Mouse (Mus musculus) embryonic fibroblast, embryonic 13.5 days (primary cell): Measurements from ENCODE around the gene Mrpl52. TPM values are rescaled to one million over a fixed set of nuclear protein-coding genes. Genes with fewer than 3 reads are reported as not detected.
A peak's percentile ranks its signal among the peaks of the same experiment; 100 is the strongest.

Experiments
- H3K27ac ChIP-seq: 2 replicates; pipeline ENCODE4 v1.5.1; 2012; ENCODE audit warnings: low read length, control low read depth, inconsistent platforms; ENCODE audit not compliant: insufficient read depth
- H3K4me1 ChIP-seq: 2 replicates; pipeline ENCODE4 v1.6.1; 2011; ENCODE audit warnings: low read length; ENCODE audit not compliant: control insufficient read depth, insufficient read depth
- H3K4me3 ChIP-seq: 2 replicates; pipeline ENCODE4 v1.5.1; 2011; ENCODE audit warnings: mild to moderate bottlenecking, control low read depth, low read length; ENCODE audit not compliant: insufficient read depth
- CTCF ChIP-seq: IDR thresholded peaks from 2 replicates; pipeline ENCODE4 v1.5.1; 2011; ENCODE audit warnings: mild to moderate bottlenecking, control low read depth, low read length, moderate library complexity, borderline replicate concordance; ENCODE audit not compliant: insufficient read depth
- POLR2A ChIP-seq: IDR thresholded peaks from 2 replicates; pipeline ENCODE4 v1.6.1; 2011; ENCODE audit warnings: low read depth, mild to moderate bottlenecking, control low read depth, low read length, moderate library complexity
- polyA plus RNA-seq: library from polyadenylated mRNA; stranded (reverse); fragments of >200 nt; gene quantifications from 2 replicates; pipeline ENCODE4 v1.2.4, GENCODE M21; 2011; ENCODE audit warnings: low read depth; ENCODE audit not compliant: missing spikeins, insufficient read length

Mrpl52 gene
- polyA plus RNA-seq, 1 experiment = 138 TPM

DNA sequence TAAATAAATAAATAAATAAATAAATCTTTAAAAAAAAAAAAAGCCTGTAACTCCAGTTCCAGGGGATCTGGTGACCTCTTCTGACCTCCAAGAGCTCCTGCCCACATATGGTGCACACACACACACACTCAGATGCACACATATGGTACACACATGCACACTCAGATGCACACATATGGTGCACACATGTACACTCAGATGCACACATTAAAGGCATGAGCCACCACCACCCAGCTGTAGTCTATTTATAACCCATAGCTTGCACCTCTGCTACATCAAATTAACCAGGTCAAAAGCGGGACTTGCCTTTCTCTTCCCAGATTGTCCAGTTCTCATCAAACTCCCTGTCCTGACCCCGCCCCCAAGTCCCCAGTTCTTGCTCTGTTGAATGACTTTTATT lies 5.7 kb upstream of the Mrpl52 start:
- no peak overlapping the region for H3K4me3 ChIP-seq
- TF ChIP-seq POLR2A (no peak), CTCF (no peak)
- no peak overlapping the region for H3K27ac ChIP-seq
- H3K4me1 ChIP-seq = no peaks in the 10 kb centered on the region

DNA sequence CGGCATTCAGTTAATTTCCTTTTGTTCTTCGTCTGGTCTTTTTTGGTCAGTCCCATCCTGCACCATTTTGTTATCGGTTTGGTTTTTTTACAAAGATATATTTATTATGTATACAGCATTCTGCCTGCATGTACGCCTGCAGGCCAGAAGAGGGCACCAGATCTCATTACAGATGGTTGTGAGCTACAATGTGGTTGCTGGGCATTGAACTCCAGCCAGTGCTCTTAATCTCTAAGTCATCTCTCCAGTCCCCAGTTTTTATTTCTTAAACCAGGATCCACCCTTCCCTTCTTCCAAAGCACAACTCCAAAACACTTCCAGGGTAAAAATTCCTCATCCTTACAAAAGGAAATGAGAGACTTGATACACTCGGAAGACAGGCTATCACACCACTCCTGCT lies 3.3 kb upstream of the Mrpl52 start:
- Histone ChIP-seq H3K27ac (no peak overlapping the region), H3K4me3 (no peak overlapping the region), H3K4me1 (0 out of 2 replicates have a peak, but pooled peaks cover 7% of the 10 kb centered on the region)
- TF ChIP-seq CTCF = peak; percentile 45; the same call in 1 of the 2 replicates
- no peak for TF ChIP-seq POLR2A

DNA sequence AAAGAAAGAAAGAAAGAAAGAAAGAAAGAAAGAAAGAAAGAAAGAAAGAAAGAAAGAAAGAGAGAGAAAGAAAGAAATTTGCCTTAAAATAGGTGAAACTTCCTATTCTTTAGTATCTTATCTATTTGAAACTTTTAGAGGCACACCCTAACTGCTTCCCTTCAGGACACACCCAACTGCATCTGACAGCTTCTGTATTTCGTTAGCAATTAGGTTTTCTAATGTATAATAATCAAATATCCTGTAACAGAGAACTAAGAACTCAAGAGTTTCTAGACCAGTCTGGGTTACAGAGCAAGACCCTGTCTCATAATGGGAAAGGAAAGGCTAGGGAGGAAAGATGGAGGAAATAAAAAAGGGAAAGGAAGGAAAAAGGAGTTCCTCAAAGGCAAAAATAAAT lies 2.1 kb upstream of the Mrpl52 start:
- H3K27ac ChIP-seq = peak overlapping the region; percentile 94; the same call in 1 of the 2 replicates
- no peak overlapping the region for H3K4me3 ChIP-seq
- TF ChIP-seq CTCF (no peak), POLR2A (no peak)
- peaks cover 7% of the 10 kb centered on the region; the same call in 1 of the 2 replicates for H3K4me1 ChIP-seq

DNA sequence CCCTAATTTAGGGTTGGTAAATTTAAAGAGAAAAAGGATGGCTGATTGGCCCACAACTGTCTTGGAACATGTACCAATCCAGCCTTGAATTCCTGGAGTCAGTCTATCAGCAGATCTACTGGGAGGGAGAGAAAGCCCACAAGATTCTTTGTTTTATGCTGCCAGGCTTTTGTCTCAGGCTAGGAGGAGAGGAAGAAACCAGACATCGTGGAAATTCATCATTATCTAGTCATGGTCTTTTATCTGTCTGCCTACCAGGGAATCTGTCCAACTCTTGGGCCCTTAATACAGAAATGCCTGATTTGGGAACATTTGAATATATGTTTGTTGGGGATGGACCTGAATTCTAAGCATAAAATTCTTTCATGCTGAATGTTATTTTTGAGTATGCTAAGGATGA lies 1.2 kb upstream of the Mrpl52 start:
- TF ChIP-seq CTCF (no peak), POLR2A (no peak; the same call in 1 of the 2 replicates)
- Histone ChIP-seq H3K4me3 (no peak overlapping the region), H3K4me1 (peaks cover 16% of the 10 kb centered on the region), H3K27ac (peak overlapping the region; percentile 94)

DNA sequence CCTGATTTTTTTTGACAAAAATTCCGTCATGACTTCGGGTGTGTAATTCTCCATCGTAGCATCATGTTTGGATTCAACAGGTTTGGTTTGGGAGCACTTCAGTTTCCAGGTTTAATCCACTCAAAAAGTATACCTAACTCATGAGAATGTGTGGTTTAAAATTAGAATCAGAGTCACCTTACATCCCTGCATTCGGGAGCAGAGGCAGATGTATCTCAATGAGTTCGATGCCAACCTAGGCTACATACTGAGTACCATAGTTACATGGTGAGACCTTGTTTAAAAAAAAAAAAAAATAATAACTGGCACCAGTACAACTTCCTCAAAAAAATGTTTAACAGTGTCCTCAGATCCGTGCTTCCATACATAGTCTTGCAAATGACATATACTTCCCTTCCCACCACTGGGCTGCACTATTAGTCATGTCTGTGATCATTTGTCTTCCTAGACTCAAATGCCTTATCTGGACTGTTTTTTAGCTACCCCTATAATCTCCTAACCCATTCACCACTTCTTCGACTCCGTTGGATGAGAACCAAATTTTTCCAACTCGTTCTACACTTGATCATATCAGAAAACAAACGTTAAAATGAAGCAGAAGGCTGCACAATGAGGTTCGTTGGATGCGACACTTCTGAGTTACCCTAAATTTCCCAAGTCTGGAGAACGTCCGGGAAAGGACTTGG lies 563 bp upstream of the Mrpl52 start:
- Histone ChIP-seq H3K4me3 (peak overlapping the region; percentile 87), H3K27ac (peak overlapping the region; percentile 94), H3K4me1 (peaks cover 16% of the 10 kb centered on the region)
- TF ChIP-seq POLR2A (no peak; the same call in 1 of the 2 replicates), CTCF (no peak)

DNA sequence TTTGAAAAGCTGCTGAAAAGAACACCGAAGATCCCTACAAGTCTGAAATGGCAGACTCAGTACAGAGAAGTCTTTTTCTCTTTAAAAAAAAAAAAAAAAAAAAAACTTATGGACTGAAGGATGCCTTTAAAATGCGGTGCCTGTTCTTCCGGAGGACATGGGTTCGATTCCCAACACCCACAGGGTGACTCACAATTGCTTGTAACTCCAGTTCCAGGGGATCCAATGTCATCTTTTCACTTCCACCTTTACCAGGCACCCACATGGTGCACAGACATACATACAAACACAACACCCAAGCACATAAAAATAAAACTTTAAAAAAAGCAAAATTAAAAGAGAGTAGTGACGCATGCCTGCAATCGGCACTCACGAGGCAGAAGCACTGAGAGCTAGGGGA lies 987 bp downstream of the Mrpl52 start:
- peak overlapping the region; percentile 76; the same call in 1 of the 2 replicates for H3K27ac ChIP-seq
- H3K4me1 ChIP-seq = peaks cover 16% of the 10 kb centered on the region
- TF ChIP-seq CTCF = no peak
- no peak for TF ChIP-seq POLR2A
- H3K4me3 ChIP-seq = peak overlapping the region; percentile 87; the same call in 1 of the 2 replicates

DNA sequence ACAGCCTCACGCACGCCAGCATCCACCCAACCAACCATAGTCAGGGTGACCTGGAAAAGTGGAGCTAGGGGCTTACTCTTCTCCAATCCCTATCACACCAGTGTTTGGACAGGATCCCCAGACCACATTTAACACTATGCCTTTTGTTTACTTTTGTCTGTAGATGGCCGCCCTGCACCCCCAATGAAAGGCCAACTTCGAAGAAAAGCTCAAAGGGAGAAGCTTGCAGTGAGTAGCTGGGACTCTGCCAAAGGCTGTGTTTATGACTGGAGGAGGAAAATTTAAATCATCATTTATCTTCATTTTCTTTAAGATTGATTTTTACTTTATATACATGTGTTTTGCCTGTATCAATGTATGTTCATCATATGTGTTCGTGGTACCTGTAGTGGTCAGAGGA lies 1.7 kb downstream of the Mrpl52 start:
- Histone ChIP-seq H3K27ac (no peak overlapping the region), H3K4me1 (peaks cover 16% of the 10 kb centered on the region), H3K4me3 (no peak overlapping the region)
- TF ChIP-seq CTCF = no peak
- no peak; the same call in 1 of the 2 replicates for TF ChIP-seq POLR2A

DNA sequence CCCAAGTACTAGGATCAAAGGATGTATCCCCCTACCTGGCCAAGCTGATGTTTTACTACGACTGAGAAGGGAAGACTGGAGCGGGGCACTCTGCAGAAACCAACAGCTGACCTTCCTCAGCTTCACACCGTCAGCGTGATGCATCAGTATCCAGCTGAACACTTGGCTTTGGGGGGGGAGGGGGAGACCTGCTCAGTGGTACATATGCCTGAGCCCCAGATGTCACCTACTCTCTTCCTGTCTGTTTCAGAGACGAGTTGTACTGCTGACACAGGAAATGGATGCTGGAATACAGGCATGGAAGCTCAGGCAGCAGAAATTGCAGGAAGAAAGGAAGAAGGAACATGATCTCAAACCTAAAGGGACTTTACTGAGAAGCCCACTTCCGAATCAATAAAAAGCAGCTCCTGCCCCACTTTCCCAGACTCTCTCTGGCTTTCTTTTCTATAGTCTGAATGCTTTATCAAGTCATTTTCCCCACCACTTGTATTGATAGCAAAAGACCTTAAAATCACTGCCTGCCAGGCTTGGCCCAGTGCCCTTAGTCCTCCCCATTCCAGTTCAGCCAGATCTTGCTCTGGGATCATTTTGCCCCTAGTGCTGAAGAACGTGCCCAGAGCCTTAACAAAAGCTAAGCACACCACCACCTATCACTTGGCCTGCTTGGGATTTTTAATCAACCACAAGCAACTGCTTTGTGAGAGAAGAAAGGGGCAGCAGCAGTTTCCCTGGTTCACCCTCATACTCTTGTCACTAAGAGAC lies 2.8 kb downstream of the Mrpl52 start:
- TF ChIP-seq CTCF (no peak), POLR2A (no peak)
- H3K27ac ChIP-seq = peak overlapping the region; percentile 89
- H3K4me1 ChIP-seq = peaks cover 23% of the 10 kb centered on the region
- no peak overlapping the region for H3K4me3 ChIP-seq

DNA sequence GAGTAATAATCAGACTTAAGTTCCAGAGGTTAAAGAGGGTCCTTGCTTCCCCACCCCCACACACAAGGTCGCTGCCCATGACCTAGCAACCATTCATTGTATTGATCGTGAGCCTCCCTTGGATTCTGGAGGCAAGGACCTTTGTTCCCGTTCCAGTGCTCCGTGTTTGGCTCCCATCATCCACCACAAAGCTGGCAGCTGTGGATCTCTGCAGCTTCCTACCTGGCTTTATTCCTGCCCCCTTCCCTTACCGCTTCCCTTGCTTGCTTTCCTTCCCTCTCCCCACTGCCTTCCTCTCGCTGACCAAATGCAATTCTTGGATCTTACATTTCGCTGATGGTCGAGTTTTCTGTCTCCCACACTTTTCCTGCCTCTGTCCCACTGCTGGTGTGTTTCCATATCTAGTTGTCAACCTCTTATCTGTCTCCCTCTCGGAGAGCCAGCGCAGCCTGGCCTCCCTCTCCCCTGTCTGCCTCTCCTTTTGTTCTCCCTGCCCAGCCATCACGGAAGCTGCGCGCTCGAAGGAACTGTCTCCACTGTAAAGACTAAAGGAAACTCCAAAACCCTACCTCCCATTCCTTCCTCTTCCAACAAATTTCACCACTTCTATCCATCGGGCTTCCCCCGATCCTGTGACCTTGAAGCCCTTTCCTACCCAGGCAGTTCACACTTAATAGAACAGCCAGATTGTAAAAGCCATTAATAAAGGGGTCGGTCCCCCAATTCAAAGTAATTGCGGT lies 3.9 kb downstream of the Mrpl52 start:
- Histone ChIP-seq H3K4me3 (peak overlapping the region; percentile 68), H3K27ac (peak overlapping the region; percentile 89), H3K4me1 (peaks cover 29% of the 10 kb centered on the region)
- TF ChIP-seq POLR2A = peak; percentile 41; the same call in 1 of the 2 replicates
- no peak for TF ChIP-seq CTCF
